Mouse (Mus musculus): Measurements from ENCODE around the gene Pkmyt1.

- no peak for TF ChIP-seq CTCF (IDR thresholded peaks at IDR 0.05; ENCODE audit: borderline replicate concordance, insufficient read depth, low read length)
- no peak for TF ChIP-seq POLR2A (IDR thresholded peaks at IDR 0.05; ENCODE audit: low read depth, low read length)
Measured at GRCm38 (mm10) chr17:23682092-23682491, 44.0 kb upstream of the Pkmyt1 start.

Data from embryonic fibroblast, embryonic 13.5 days (primary cell).